Mouse (Mus musculus) mesoderm, embryonic 11.5 days (tissue): ENCODE data around the gene Fbxw7.
A peak's percentile ranks its signal among the peaks of the same experiment; 100 is the strongest.

Source experiments
- DNase-seq: peaks from one replicate; pipeline ENCODE4 v3.0.0-alpha.2; 2012; ENCODE audit warnings: low read depth, low spot score

Gene Fbxw7

GRCm38 (mm10) chr3:84814762-84815381 lies at the start of gene Fbxw7:
Fbxw7 (plus strand) TSS chr3:84815268.
- DNase-seq = peak; percentile 23

- DNase-seq = no peak
Observed at GRCm38 (mm10) chr3:84768940-84769339, 46.1 kb upstream of the Fbxw7 start.

GRCm38 (mm10) chr3:84769411-84769810 lies 45.7 kb upstream of the Fbxw7 start:
- DNase-seq = no peak

GRCm38 (mm10) chr3:84770518-84770917 lies 44.5 kb upstream of the Fbxw7 start:
- no peak for DNase-seq

GRCm38 (mm10) chr3:84771980-84772379 lies 43.1 kb upstream of the Fbxw7 start:
- no peak for DNase-seq

- peak; percentile 30 for DNase-seq
Observed at GRCm38 (mm10) chr3:84774246-84775066, 40.6 kb upstream of the Fbxw7 start.

- no peak for DNase-seq
Observed at GRCm38 (mm10) chr3:84775067-84775423, 40.0 kb upstream of the Fbxw7 start.

GRCm38 (mm10) chr3:84775577-84775976 lies 39.5 kb upstream of the Fbxw7 start:
- DNase-seq = no peak

- DNase-seq = no peak
Observed at GRCm38 (mm10) chr3:84776084-84776483, 39.0 kb upstream of the Fbxw7 start.

DNA sequence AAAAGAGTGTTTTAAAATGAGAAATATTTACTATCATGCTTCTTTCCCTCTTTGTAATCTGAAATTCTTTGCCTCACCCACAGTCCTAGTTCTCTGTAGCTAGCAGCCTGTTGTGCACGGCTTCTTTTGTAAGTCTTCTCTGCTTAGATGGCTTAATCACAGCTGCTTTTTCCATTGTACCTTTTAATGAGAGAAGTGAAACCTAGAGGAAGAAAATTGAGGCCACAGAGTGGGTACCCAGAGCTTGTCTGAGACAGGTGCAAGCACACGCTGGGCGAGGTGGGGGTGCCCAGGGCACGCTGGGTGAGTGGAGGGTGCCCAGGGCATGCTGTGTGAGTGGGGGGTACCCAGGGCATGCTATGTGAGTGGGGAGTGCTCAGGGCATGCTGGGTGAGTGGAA lies 27.2 kb upstream of the Fbxw7 start:
- DNase-seq = no peak

DNA sequence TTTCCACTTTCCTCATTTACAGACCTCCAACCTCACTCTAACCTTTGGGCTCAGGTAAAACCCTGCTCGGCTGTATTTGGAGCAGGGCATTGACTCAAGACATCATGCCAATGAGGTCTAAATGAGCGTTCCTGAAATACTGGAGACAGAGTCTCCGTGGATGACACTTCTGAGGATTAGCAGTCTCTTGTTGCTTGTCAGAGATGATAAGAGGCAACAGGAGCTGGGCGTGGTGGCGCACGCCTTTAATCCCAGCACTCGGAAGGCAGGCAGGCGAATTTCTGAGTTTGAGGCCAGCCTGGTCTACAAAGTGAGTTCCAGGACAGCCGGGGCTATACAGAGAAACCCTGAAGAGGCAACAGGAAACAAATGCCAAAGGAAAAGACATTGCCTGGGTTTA lies 11.0 kb upstream of the Fbxw7 start:
- no peak for DNase-seq

GRCm38 (mm10) chr3:84806206-84806605 lies 8.9 kb upstream of the Fbxw7 start:
- no peak for DNase-seq

- DNase-seq = no peak
Observed at GRCm38 (mm10) chr3:84807826-84808225, 7.2 kb upstream of the Fbxw7 start.

DNA sequence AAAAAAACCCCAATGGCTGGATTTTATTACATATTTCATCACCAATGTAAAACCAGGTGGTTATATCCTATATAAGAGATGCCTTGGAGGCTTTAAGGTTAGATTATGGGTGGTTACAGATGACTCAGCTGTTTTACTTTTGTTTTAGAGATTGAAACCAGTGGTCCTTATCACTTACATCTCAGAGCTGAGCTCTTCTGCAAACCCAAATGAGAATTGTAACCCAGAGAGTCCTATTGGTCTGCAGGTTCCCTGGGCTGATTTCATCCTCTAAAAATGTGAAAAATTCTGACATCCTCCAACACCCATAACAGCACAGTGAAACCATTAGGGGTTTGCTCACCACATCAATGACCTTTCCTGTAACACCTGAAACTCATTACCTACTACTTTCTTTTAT lies 6.2 kb upstream of the Fbxw7 start:
- no peak for DNase-seq

DNA sequence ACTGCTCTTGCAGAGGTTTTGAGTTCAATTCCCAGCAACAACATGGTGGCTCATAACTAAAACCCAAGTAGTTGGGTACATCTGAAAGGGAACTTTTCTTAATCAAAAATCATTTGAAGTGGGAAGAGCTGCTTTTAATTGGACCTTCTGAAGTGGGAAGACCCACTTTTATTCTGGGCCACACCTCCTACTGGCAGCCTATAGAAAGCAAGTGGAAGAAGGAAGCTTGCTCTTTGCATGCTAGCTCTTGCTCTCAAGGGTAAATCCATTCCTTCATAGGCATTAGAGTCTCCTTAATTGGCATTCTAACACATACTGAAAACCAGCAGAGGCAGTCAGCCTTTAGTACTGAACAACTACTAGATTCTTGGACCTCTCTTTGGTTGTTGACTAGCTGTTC lies 4.3 kb upstream of the Fbxw7 start:
- DNase-seq = no peak

GRCm38 (mm10) chr3:84813436-84814156 lies 1.5 kb upstream of the Fbxw7 start:
- peak; percentile 4 for DNase-seq

DNA sequence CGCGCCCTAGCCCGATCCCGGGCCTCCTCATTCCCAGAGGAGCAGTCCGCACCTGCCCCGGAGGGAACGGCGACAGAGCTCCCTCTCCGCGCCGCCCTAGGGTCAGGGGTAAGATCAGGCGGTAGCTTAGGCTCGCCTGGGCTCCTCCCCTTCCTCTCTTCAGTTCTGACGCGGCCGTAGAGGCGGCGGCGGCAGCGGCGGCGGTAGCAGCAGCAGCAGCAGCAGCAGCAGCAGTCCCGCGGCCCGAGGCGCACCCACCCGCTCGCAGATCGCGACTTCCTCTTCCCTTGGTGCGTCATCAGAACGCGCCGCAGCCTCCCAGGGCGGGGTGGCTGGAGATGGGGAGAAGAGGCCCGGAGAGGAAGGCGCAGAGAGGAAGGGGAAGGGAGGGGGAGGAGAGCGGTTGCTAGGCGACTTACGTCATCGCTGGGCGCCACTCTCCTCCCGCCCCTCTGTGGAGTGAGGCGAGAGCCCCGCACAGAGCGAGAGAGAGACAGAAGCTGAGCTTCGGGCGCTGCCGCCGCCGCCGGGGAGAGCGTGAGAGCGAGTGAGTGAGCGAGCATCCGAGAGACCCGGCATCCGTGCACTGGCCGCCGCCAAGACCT lies 809 bp upstream of the Fbxw7 start:
- DNase-seq = peak; percentile 100

DNA sequence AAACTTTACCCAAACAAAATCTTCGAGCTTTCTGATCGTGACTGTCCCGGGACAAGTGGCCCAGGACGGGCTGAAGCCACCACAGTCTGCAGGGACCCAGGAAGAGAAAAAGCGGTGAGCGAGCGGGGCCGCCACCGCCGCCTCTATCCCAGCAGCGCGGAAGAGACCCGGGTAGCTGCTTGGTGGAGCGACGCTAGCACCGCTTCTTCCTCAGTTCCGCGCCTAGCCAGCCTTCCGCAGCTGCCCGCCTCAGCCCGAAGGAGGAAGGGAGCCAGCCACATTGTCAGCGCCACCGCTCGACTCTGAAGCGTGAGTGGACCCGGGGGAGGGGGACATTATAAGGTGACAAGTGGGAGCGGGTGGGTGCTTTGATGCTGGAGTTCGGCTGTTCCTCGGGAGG lies 393 bp downstream of the Fbxw7 start:
- DNase-seq = peak; percentile 23

- DNase-seq = no peak
Observed at GRCm38 (mm10) chr3:84816951-84817350, 1.9 kb downstream of the Fbxw7 start.

DNA sequence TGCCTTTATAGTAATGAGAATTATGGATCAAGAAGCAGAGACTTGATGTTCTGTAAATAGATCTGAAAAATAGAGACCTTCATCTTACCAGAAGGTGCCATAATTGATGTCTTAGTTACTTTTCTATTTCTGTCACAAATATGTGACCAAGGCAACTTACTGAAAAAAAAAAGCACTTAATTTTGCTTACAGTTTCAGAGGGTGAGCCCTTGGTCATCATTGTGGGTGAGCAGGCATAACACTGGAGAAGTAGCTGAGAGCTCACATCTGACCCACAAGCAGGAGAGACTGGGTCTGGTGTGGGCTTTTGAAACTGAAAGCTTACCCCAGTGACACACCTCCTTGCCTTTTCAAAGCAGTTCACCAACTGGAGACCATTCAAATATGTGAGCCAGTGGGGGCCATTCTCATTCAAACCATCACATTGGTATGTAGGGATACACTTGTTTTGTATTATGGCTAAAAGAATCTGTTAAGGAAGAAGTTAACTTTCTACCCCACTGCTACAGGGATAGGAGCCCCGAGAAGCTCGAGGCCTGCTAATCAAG lies 5.7 kb downstream of the Fbxw7 start:
- no peak for DNase-seq

DNA sequence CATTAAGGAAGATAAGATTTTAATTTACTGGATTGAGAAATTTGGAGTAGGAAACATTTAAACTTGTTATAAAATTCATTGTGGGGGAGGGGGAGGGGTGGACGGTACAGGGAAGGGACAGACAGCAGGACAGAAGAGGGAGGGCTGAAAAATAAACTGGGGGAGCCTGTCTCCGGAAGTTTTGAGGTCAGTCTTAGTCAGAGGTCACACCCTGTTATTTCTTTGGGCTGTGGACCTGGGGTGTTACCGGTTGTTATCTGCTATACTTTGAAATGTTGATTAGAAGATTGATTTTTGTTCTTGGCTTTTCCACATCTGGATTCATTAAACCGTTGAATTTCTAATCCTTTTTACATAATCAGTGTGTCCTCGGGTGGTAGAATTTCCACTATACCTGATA lies 10.9 kb downstream of the Fbxw7 start:
- DNase-seq = no peak

GRCm38 (mm10) chr3:84826405-84826804 lies 11.3 kb downstream of the Fbxw7 start:
- no peak for DNase-seq
